Mouse (Mus musculus) adrenal gland, adult 8-10 months (tissue): ENCODE data around the gene Adam12. TPM values are rescaled to one million over a fixed set of nuclear protein-coding genes. Genes with fewer than 3 reads are reported as not detected.
"Not testable (repeated sequence)": the region's sequence is repeated elsewhere in the genome, so short reads cannot be mapped to it uniquely, and the experiment has no call there.

Experiments used
- DNase-seq: peaks from one replicate; pipeline ENCODE4 v3.0.0; 2022
- total RNA-seq, 4 experiments: library from RNA; stranded (reverse); gene quantifications; 2 replicates each; pipeline ENCODE4 v1.2.4; 2022

Gene Adam12
- total RNA-seq, 4 experiments from 2014 or later: 5.3 to 7.2 (median 5.8) TPM

DNA sequence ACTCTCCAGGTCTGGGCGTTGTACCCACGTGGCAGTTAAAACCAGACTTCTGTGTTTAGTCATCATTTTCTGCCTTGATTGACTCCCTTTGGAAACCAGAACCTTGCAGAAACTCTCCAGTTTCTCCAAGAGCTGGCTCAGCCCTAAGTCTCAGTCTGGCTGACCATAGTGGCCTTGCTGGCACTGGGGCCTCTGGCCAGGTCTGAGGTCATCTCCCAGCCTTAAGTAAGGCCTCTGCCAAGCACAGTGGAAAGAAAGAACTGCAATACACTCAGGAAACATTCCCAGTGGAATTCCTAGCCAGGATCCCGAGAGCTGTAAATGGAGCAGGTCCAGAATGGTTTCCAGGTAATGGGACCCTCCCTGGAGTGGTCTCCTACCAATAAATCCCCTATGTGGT lies 303.0 kb downstream of the Adam12 start:
- peak; percentile 24 for DNase-seq

- DNase-seq: no peak
Measured at GRCm38 (mm10) chr7:133925771-133926170, 306.2 kb downstream of the Adam12 start.

DNA sequence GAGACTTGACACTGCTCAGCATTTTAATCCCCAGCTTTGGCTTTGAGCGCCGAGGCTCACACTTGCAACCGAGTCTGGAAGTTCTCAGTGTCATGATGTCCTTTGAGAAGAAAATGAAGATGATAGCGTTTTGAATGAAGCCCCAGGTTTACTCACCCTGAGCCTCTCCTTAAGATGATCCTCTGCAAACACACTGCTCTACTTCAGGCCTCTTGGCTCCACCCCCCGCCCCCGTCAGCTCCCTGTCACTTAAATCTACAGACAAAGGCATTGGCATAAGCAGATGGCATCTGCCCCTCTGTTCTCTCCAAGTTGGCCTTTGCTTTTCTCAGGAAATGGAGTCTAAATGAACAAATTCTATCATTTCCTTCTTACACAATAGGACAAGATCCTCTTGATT lies 308.0 kb downstream of the Adam12 start:
- DNase-seq: no peak

DNA sequence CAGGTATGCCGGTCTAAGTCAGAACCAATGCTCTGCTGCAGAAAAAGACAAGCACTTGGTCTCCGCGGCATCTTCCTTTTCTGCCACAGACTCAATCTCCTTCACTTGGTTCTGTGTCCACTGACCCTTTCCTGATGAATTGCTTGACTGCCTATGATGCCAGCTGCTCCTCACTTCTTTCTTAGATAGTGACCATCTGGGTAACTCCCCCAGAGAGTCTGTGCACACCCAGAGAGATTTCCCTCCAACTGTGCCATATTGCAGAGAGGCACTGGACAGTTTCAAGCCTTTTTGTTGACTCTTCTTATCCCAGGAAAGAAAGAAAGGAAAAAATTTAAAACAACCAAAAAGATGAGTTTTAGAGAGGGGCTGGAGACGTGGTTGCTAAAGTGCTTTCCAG lies 310.7 kb downstream of the Adam12 start:
- no peak for DNase-seq

GRCm38 (mm10) chr7:133920724-133921123 lies 311.2 kb downstream of the Adam12 start:
- DNase-seq: no peak

GRCm38 (mm10) chr7:133919918-133920317 lies 312.0 kb downstream of the Adam12 start:
- DNase-seq: no peak

DNA sequence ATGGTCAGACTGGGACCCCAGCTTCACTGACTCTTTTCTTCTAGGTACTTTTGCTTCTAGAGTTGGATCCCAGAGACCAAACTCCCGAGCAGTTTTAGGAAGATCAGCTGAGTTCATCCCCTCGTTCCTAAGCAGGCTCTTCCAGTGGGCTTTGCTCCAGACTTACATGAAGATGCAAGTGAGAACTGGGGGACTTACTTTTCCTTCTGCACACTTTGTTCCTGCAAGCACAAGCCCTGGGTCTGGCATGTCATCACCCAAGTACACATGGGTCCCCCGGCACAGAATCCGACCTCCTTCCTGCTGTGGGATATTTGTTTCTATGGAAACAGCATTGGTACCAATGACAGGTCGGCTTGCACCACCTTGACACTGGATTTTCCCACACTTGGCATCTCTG lies 312.6 kb downstream of the Adam12 start:
- DNase-seq: no peak

DNA sequence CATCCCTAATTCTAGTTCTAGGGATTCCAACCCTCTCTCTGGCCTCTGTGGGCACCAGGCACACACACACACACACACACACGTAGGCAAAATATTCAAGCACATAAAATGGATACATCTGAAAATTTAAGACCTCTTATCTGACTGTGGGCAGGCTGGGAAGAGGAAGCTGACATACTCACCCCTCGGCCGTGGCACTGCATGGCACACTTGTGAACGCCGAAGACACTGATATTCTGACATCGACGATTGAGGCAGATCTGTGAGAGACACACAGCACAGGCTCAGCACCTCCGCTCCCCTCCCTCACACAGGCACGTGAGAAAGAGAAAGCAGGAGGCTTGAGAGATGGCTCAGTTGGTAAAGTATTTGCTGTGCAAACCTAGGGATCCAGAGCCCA lies 315.7 kb downstream of the Adam12 start:
- DNase-seq: no peak

DNA sequence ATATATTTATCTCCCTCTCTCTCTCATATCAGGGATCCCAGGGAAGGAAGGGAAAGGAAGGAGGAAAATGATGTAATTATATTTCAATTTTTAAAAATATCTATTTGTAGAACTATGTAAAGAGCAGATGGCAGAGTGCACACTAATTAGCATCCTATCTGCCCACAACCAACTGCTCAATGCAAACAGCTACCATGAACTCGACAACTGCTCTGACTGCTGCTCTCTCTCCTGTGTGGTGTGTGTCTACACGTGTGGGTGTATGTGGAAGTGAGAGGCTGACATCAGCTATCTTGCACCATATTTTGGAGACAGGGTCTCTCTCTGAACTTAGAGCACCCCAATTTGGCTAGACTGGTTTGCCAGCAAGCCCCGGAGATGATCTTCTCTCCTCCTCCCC lies 320.1 kb downstream of the Adam12 start:
- no peak for DNase-seq

DNA sequence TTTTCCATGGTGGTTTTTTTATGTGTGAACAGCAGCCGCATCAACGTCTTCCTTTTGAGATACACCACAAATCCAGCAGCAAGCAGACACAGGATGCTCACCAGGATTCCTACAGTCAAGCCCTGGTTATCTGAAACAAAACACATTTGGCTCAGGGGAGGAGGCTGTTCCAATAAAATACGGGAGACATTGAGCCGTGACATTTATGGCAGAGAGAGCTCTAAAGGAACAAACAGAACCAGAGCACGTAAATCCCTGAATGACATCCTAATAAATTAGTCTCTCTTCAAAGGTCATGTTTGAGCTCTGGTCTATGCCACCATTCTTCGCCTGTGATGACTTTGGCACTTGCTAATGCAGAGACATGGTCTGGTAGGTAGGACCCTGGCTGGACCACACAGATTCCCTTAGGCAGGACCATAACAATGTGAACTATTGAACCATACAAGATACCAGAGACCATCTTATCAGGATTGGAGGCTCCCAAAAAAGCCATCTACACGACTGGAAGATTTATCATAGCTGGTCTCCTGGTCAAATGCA lies 322.0 kb downstream of the Adam12 start:
- no peak for DNase-seq

DNA sequence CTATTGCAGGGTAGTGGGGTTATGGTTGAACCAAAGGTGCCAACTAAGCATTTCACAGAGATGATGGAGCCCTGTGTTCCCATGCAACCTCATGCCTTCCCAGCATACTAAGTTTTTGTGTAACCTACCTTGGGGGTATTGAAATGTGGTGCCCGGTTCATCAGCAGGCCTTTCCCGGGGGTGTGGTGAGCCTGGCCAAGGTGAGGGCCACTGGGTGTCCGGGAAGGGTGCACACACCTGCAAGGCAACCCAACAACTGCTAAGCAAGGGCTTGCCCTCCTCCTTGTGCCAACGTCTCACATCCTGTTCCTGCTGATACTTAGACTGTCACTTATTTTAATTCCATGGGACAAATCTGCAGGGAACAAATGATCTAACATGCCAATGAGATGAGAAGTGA lies 323.0 kb downstream of the Adam12 start:
- DNase-seq: no peak

- DNase-seq: no peak
Measured at GRCm38 (mm10) chr7:133899391-133899790, 332.6 kb downstream of the Adam12 start.

GRCm38 (mm10) chr7:133891796-133892195 lies 340.1 kb downstream of the Adam12 start:
- DNase-seq: no peak

GRCm38 (mm10) chr7:133891298-133891697 lies 340.6 kb downstream of the Adam12 start:
- DNase-seq: no peak

DNA sequence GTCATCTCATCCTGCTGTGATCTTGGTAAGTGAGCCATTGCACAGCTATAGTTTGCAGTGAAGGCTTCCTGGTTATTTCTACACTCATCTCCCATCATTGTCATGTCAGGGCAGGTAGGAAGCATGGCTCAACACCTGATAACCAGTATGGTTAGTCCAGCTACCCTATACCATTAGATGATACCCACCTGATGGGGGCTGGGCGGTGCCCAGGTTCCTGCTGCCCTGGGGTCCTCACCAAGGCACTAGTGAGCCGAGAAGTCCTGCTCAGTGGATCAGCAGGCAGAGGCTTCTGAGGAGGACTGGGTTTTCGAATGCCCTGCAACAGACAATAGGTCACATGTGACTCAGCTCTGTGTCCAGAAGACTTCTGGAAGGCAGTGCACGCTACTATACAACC lies 342.0 kb downstream of the Adam12 start:
- DNase-seq: no peak

DNA sequence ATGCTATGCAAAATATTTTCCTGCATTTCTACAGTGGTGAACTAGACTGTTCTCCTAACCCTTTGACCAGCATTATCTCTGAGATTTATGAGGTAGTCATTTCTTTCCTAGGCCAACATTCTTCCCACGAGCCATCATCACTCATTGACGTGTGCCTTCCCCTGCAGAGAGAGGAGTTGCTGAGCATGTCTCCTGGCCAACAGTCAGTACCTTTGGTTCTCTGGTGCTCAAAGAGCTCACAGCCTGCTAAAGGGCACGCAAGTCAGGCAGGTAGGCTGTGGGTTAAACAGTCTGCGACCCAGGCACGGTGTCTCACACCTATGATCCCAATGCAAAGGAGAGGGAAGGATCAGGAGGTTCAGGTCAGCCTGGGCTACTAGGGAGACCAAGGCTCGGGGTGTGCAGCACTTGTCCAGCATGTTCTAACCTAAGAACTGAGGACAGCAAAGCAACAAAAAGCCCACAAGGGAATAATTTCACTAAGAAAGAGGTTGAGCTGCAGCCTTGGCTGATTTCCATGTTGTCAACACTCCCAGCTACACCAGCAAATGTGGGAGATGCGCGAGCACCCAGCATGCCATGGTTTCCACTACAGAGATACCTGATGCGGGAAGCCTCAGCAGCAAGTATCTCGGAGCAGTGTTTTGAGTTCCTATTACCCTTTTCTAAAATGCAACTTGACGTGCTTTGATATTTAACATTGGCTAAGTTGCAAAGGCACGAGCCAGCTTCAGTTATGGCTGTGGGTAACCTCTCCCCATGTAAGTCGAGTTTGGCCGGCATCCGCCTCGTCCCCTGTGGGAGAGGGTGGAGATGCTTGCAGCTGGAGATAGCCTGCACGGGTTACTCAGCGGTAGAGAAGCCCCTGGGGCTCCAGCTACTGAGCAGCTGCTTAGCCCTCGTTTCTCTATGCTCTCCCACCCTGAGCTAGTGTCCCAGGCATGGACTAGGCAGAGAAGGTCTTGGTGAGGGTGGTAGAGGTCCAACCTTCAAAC lies 342.7 kb downstream of the Adam12 start:
- no peak for DNase-seq

DNA sequence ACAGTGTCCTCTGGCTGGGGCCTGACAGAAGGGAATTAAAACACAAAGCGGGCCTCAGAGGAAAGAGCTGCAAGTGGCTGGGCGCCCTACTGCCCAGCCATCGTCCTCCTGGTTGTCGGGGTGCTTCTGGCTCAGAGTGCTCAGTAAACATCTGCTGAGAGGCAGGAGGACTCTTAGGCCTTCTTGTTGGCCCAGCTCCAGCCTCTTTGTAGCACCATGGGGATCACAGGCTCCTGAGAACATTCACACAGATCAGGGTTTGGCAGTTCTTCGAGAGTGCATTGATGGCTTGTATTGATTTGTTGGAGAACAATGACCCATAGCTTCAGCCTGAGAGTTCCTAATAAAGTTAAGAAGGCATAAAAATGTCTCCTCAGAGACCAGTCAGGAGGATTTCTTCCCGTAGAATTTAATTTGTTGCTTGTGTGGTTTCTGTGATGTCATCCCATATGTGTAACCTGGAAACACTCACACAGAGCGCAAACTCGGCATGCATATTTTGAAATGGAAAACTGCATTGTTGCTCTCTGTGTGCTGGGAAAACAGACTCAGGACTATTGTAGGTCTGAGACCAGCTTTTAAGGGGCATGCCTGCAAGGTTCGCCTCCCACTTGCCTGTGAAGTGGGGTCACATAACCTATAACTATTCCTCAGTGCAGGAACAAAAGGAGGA lies 347.1 kb downstream of the Adam12 start:
- DNase-seq: not testable (repeated sequence)

DNA sequence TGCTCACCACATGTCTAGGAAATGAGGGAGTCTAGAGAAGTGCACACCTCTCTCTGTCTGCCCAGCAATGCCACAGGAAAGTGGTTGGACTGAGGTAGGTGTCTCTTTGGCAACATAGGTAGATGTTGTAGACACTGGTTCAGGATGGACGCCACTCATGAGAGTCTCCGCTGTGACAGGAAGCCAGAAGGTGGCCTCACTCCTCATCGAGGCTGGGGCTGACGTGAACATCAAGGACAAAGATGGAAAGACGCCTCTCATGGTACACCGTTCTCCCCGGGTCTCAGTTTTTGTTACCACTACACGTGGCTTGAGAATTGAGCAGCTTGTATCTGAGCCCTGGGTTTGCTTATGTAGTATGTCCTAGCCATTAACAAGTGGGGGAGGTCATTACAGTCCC lies 352.2 kb downstream of the Adam12 start:
- DNase-seq: no peak

DNA sequence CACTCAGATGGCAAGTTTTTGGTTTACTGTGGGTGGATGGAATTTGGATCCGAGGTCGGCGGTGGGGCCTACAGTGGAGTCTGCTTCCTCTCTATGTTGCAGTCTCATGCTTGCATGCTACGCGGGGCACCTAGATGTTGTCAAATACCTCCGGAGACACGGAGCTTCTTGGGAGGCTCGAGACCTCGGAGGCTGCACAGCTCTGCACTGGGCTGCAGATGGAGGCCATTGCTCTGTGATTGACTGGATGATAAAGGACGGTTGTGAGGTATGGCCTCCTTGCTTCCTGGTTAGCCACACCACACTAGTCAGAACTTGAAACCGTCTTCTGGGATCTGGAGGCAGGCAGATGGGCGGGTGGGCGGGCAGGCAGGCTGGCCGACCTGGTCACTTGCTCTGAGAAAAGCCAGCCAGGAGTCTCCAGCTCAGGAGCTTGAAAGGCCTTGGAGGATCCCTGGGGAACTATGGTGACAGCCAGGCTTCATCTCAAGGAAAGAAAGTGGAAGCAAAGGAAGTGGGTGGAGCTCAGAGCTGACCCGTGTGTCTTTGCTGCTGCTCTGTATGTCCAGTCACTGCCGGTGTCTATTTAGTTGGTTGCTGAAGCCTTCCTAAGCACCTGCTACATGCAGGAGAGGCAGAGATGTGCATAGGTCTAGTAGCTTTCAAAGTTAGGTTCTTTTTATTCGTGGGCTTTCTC lies 355.2 kb downstream of the Adam12 start:
- DNase-seq: no peak

- no peak for DNase-seq
Measured at GRCm38 (mm10) chr7:133876139-133876538, 355.8 kb downstream of the Adam12 start.

- DNase-seq: no peak
Measured at GRCm38 (mm10) chr7:133872701-133873100, 359.2 kb downstream of the Adam12 start.

GRCm38 (mm10) chr7:133870265-133870664 lies 361.7 kb downstream of the Adam12 start:
- no peak for DNase-seq

- DNase-seq: no peak
Measured at GRCm38 (mm10) chr7:133863684-133864083, 368.3 kb downstream of the Adam12 start.
